Mouse (Mus musculus): ENCODE measurements around the gene Gm1043.

The Gm1043 gene

DNA sequence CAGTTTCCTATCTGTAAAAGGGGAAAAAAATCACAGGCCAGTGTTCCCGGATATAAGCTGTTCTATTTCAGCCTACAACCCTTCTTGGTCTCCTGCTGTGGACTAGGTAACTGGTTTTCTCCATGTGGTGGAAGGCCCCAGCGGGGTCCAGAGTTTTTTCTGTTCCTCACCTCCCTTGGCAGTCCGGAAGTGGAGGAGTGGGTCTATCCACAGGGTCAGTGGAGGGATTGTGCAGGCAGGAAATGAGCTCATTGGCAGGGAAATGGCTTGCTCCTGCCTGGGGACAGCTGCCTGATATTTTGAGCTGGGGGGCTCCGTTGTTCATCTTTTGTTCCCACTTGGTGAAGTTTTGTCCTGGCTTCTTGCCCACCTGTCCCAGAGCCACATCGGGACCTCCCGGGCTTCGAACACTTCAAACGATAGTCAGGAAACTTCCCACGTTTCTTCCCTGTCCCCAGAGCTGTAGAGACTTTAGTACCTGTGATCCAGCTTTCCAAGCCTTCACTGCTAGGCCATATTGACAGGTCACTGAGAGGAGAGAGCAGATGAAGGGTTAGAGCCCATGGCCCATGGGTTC, 159.6 kb downstream of the Gm1043 start:
- DNase-seq (ENCODE audit: low spot score): no peak

DNA sequence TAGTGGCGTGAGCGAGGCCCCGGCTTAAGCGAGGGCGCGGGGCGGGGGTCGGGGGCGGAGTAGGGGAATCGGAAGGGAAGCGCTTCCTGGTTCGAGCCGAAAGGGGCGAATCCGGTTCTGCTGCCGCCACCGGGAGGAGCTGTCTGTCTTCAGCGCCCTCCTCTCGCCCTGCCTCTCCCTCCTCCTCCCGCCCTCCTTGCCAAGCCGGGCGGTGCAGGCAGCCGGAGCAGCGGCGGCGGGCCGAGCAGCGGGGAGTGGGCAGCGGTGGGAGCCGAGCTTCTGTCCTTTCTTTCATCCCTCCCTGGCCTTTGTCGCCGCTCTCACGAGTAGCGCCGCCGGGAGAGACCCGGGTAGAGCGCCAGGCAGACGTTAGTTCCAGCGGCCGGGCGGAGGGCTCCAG, 160.5 kb downstream of the Gm1043 start:
- DNase-seq (ENCODE audit: low spot score): peak; percentile 81

- peak; percentile 44 for DNase-seq (ENCODE audit: low spot score)
Measured at GRCm38 (mm10) chr5:37246138-37246910, 161.2 kb downstream of the Gm1043 start.

- DNase-seq (ENCODE audit: low spot score): no peak
Measured at GRCm38 (mm10) chr5:37247456-37247855, 162.3 kb downstream of the Gm1043 start.

- no peak for DNase-seq (ENCODE audit: low spot score)
Measured at GRCm38 (mm10) chr5:37248870-37249269, 163.7 kb downstream of the Gm1043 start.

- DNase-seq (ENCODE audit: low spot score): no peak
Measured at GRCm38 (mm10) chr5:37251596-37251995, 166.4 kb downstream of the Gm1043 start.

GRCm38 (mm10) chr5:37252101-37252804, 167.1 kb downstream of the Gm1043 start:
- no peak for DNase-seq (ENCODE audit: low spot score)

- no peak for DNase-seq (ENCODE audit: low spot score)
Measured at GRCm38 (mm10) chr5:37254523-37254922, 169.4 kb downstream of the Gm1043 start.

DNA sequence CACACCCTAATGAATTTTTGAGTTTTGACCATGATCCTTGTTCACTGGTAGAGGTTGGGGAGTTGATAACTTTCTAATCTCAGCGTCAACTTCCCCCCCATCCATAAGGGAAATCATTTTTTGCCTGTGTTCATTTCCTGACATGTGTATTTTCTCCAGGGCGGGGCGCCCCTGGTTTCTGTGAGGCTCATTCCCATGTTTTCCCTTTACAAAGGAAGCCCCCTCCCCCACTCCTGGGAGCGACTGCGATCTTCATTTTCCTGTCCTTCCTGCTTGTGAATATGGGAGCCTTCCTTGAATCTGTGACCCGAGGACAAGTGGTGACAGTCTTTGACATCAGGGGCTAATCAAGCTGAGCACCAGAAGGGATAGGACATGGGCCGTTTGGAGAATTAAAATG, 171.7 kb downstream of the Gm1043 start:
- DNase-seq (ENCODE audit: low spot score): no peak

DNA sequence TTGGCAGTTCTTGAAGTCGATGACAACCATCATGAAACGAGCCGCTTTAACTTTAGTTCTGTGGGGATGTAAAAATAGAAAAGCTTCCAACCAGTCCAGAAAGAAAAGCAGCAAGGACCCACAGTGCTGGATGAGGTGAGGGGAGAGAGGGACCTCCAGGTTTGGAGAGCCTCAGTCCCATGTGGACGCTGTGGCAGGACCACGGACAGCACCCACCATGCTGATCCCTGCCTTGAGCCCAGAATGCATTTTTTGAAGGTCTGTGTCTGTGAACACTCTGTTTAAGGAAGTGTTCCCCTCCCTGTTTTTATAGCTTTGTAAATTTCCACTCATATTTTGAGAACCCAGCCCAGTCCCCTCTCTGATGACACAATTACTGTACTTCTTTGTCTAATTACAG, 172.1 kb downstream of the Gm1043 start:
- DNase-seq (ENCODE audit: low spot score): peak; percentile 63

DNA sequence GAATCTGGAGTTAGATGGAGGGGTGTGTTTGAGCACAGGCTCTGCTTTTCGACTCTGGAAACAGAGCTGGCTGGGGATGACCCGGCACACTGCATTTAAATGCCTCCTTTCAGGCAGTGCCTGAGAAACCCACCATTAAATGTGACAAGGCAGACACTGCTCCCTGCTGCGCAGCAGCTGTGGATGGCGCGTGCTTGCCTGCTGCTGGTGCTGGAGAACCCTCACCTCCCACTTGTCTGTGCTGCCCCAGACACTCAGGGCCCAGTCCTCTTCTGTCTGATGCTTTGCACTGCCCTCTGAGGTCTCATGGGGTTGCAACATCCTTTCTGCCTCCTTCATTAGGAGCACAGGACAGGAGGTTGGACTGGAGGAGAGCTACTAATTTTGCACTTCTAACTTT, 176.6 kb downstream of the Gm1043 start:
- DNase-seq (ENCODE audit: low spot score): no peak

DNA sequence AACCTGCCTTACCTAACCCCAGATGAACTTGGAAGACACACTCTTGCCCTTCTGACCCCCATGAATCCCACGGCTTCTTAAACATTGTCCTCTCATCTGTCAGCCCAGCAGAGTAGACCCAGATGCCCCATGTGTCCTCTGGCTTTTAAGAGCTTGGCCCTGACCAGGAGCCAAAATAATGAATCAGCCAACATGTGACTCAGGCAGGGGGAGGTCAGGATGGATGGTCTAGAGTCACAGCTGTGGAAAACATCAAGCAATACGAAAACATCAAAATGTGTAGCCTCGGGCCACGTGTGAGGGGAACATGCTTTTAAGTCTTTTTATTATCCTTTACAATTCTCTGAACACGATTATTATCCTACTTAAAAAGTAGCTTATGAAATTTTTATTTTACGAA, 178.6 kb downstream of the Gm1043 start:
- DNase-seq (ENCODE audit: low spot score): peak; percentile 45

Measured in embryo, embryonic 10.5 days (tissue).